Mouse (Mus musculus) brain, embryonic 14.5 days (tissue): Measurements from ENCODE around the gene Gpr150.

ENCODE experiments used
- CTCF ChIP-seq: fragments of 200-500 bp; IDR thresholded peaks from 2 replicates; pipeline ENCODE4 v1.5.1; 2012; ENCODE audit warnings: inconsistent platforms, mild to moderate bottlenecking, moderate library complexity, borderline replicate concordance; ENCODE audit not compliant: insufficient read depth, insufficient read length; ENCODE audit errors: extremely low read depth
- POLR2A ChIP-seq: fragments of 200-500 bp; IDR thresholded peaks from 2 replicates; pipeline ENCODE4 v1.6.1; 2012; ENCODE audit warnings: mild to moderate bottlenecking, inconsistent platforms, borderline replicate concordance; ENCODE audit not compliant: poor library complexity, insufficient read depth, insufficient read length, severe bottlenecking; ENCODE audit errors: extremely low read depth

DNA sequence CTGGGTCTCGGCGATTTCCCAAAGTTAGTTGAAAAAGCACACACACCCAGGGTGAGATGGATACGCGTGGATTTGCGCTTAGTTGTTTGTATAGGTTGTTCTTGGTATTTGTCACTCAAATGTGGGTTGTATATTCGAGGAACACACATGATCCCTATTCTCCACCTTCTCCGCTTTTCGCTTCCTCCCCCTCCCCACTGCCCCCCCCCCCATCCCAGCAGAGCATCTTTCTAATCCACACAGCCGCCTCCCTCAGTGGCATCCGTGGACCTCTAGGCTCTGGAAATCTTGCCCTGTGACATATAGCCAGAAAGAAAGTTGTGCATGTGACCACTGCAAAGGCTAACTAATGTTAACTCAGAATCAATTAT, at the start of gene Gpr150:
- TF ChIP-seq CTCF = no peak
- no peak for TF ChIP-seq POLR2A
